Mouse (Mus musculus): ENCODE measurements around the gene Galnt11.

Gene Galnt11

GRCm38 (mm10) chr5:25252825-25253544, 31.3 kb downstream of the Galnt11 start:
- no peak for DNase-seq (ENCODE audit: low spot score in 2 of 2)

GRCm38 (mm10) chr5:25254491-25254890, 32.8 kb downstream of the Galnt11 start:
- DNase-seq (ENCODE audit: low spot score in 2 of 2) = no peak

- no peak for DNase-seq (ENCODE audit: low spot score in 2 of 2)
These were observed 35.0 kb downstream of the Galnt11 start for GRCm38 (mm10) chr5:25256686-25257085.

GRCm38 (mm10) chr5:25261452-25261851, 39.7 kb downstream of the Galnt11 start:
- no peak for DNase-seq (ENCODE audit: low spot score in 2 of 2)

- no peak for DNase-seq (ENCODE audit: low spot score in 2 of 2)
These were observed 40.6 kb downstream of the Galnt11 start for GRCm38 (mm10) chr5:25262266-25262665.

GRCm38 (mm10) chr5:25268258-25268888, 46.7 kb downstream of the Galnt11 start:
- no peak for DNase-seq (ENCODE audit: low spot score in 2 of 2)

- no peak for DNase-seq (ENCODE audit: low spot score in 2 of 2)
These were observed 53.9 kb downstream of the Galnt11 start for GRCm38 (mm10) chr5:25275629-25276028.

- DNase-seq (ENCODE audit: low spot score in 2 of 2) = no peak
These were observed 54.7 kb downstream of the Galnt11 start for GRCm38 (mm10) chr5:25276365-25276764.

GRCm38 (mm10) chr5:25283988-25284387, 62.3 kb downstream of the Galnt11 start:
- DNase-seq (ENCODE audit: low spot score in 2 of 2) = no peak

GRCm38 (mm10) chr5:25296830-25297229, 75.1 kb downstream of the Galnt11 start:
- no peak for DNase-seq (ENCODE audit: low spot score in 2 of 2)

GRCm38 (mm10) chr5:25310226-25310625, 88.5 kb downstream of the Galnt11 start:
- DNase-seq (ENCODE audit: low spot score in 2 of 2) = no peak

GRCm38 (mm10) chr5:25313881-25314280, 92.2 kb downstream of the Galnt11 start:
- DNase-seq (ENCODE audit: low spot score in 2 of 2) = no peak
